Mouse (Mus musculus): Measurements from ENCODE around the gene Psg25. TPM values are rescaled to one million over a fixed set of nuclear protein-coding genes. Genes with fewer than 3 reads are reported as not detected.

Gene Psg25
- total RNA-seq (2023): not detected

GRCm38 (mm10) chr7:18532169-18532568 lies at the start of gene Psg25:
TSS of gene Psg25 (minus strand) at chr7:18532269.

GRCm38 (mm10) chr7:18567205-18567604 lies 35.1 kb upstream of the Psg25 start, which contains the start of gene Psg27:
TSS of gene Psg27 (minus strand) at chr7:18567305.

GRCm38 (mm10) chr7:18484077-18484476 lies 48.0 kb downstream of the Psg25 start, which contains the start of gene Psg26:
TSS of gene Psg26 (minus strand) at chr7:18484177.

Other genes starting within 250 kb of the Psg25 start
- not detected for gene Psg18, start 177.3 kb downstream of the Psg25 start, total RNA-seq (2023)
- gene Psg28, start 100.2 kb downstream of the Psg25 start, total RNA-seq (2023): not detected
- not detected for gene Psg26, start 48.1 kb downstream of the Psg25 start, total RNA-seq (2023)
- gene Psg27, start 35.0 kb upstream of the Psg25 start, total RNA-seq (2023): not detected
- 0.35 TPM for gene Psg23, start 84.2 kb upstream of the Psg25 start, total RNA-seq (2023)
- gene Psg21, start 124.5 kb upstream of the Psg25 start, total RNA-seq (2023): not detected
- gene Psg20, start 153.9 kb upstream of the Psg25 start, total RNA-seq (2023): not detected
- not detected for gene Psg22, start 185.8 kb upstream of the Psg25 start, total RNA-seq (2023)

All from CD4-positive naive resting alpha-beta T cell, adult 57 days (primary cell).